Mouse (Mus musculus) heart, embryonic 10.5 days (tissue): ENCODE measurements at regions not wholly inside any gene's neighbourhood (a gene's known extent, or its start where the extent isn't known, plus 50 kb on each side); places are given as distances from the start of the nearest gene placed in this dataset.

Source experiments
- DNase-seq: peaks from one replicate; pipeline ENCODE4 v3.0.0-alpha.2; 2017; ENCODE audit warnings: low spot score
- H3K27ac ChIP-seq: fragments of 300-500 bp; sonication (generic); 2 replicates; pipeline ENCODE4 v1.5.1; 2016; ENCODE audit warnings: mild to moderate bottlenecking
- H3K27me3 ChIP-seq: fragments of 300-500 bp; sonication (generic); 2 replicates; pipeline ENCODE4 v1.6.1; 2016; ENCODE audit warnings: mild to moderate bottlenecking; ENCODE audit not compliant: poor library complexity, insufficient read depth, severe bottlenecking
- H3K36me3 ChIP-seq: fragments of 300-500 bp; sonication (generic); 2 replicates; pipeline ENCODE4 v1.6.1; 2016; ENCODE audit warnings: mild to moderate bottlenecking, moderate library complexity
- H3K4me1 ChIP-seq: fragments of 300-500 bp; sonication (generic); 2 replicates; pipeline ENCODE4 v1.6.1; 2016; ENCODE audit warnings: mild to moderate bottlenecking
- H3K4me3 ChIP-seq: fragments of 300-500 bp; sonication (generic); 2 replicates; pipeline ENCODE4 v1.5.1; 2016; ENCODE audit warnings: mild to moderate bottlenecking, moderate library complexity
- H3K9me3 ChIP-seq: fragments of 300-500 bp; sonication (generic); 2 replicates; pipeline ENCODE4 v1.6.1; 2016; ENCODE audit warnings: mild to moderate bottlenecking, moderate library complexity
- WGBS: fragments of 180-500 bp; shearing (Covaris S2); methylation state at CpG from one replicate; pipeline ENCODE4 v1.1.7; 2016; 5-methylcytosine and 5-hydroxymethylcytosine counted together

DNA sequence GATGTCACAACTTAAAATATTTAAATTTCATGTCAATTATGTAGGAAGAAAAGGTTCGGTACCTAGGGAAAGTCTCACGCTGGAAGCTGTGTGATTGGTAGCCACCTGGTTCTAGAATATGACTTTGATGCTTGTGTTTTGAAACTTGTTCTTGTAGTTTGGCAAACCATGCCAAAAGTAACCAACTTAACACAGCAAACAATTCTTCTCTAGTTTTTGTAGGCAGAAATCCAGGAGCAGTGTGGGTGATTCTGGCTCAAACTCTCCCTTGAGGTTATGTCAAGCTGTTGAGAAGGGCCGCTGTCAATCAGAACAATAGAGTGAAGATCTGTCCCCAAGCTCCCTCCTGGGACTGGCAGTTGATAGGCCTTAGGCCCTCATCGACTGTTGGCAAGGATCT is 163.5 kb downstream of the Gm9376 start:
- Histone ChIP-seq H3K27ac (no peak overlapping the region), H3K27me3 (peaks cover 23% of the 10 kb centered on the region), H3K4me1 (no peaks in the 10 kb centered on the region), H3K4me3 (no peak overlapping the region), H3K9me3 (no peaks in the 10 kb centered on the region), H3K36me3 (no peaks in the 10 kb centered on the region)
- WGBS = 81% methylated on average over 4 of the region's 4 CpGs
- no peak for DNase-seq

- no peaks in the 10 kb centered on the region for H3K4me1 ChIP-seq
- no peak overlapping the region for H3K4me3 ChIP-seq
- no peaks in the 10 kb centered on the region for H3K9me3 ChIP-seq
- no peak overlapping the region for H3K27ac ChIP-seq
- peaks cover 27% of the 10 kb centered on the region for H3K27me3 ChIP-seq
- WGBS = 80% methylated on average over 1 of the region's 1 CpGs
- DNase-seq = no peak
- no peaks in the 10 kb centered on the region for H3K36me3 ChIP-seq
Measured at GRCm38 (mm10) chr14:118430740-118431139, 164.0 kb downstream of the Gm9376 start.

DNA sequence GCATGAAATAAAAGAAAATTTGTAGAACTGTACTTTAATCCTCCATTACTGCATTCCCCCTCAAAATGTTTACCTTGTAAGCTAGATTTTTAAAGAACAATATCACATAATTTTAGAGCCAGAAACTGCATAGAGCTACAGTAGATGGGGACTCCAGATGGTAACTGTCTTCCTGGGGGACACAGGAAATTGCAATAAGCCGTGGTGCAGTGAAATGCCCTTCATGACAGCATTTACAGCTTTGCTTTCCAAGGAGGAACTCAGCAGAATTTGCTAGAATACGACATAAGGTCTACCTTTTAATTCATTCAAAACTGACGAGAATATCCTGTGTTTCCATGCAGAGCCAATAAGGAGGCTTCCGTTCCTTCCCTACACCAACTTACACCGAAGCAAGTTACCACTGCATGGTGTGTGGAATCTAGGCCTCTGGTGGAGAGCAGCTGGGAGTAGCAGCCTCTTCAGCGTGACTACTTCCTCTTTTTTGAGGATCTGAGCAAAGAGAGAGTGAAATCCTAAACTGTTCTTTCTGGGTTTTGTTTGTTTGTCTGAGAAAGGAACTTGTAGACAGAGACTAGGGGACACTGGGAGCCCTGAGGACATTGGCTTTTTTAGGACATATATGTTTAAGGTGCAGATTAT is 164.6 kb downstream of the Gm9376 start:
- H3K27ac ChIP-seq = no peak overlapping the region
- WGBS = 78% methylated on average over 6 of the region's 6 CpGs
- no peaks in the 10 kb centered on the region for H3K9me3 ChIP-seq
- H3K27me3 ChIP-seq = peaks cover 24% of the 10 kb centered on the region
- no peaks in the 10 kb centered on the region for H3K36me3 ChIP-seq
- no peaks in the 10 kb centered on the region for H3K4me1 ChIP-seq
- H3K4me3 ChIP-seq = no peak overlapping the region
- DNase-seq = no peak
